ENCODE assay signal across 25 mouse cellular contexts in genomic region chr4:106896086-106896485, GRCm38 (mm10). TPM values are rescaled to one million over a fixed set of nuclear protein-coding genes. Genes with fewer than 3 reads are reported as not detected.
DNase-seq lines count a peak whose midpoint lies in the region; ATAC-seq and TF ChIP-seq lines count a peak whose summit lies in the region.
"Had no signal": no experiment of that assay in that cellular context is flagged by ENCODE, and none has a peak within 500 bp of the region (broad histone marks: within the 10 kb centered on the region; RNA-seq: fewer than 3 reads in every experiment).

No protein-coding gene starts in this region.

- intact Hi-C loops in left cerebral cortex, postnatal 36 days (cut with DNase I) = no loop called here

- peaks cover 13% of the 10 kb centered on the region for H3K9me3 ChIP-seq in forebrain, embryonic 10.5 days
- H3K9me3 ChIP-seq in forebrain, embryonic 12.5 days = no peaks in the 10 kb centered on the region
- no peaks in the 10 kb centered on the region; the same call in 1 of the 2 replicates for H3K9me3 ChIP-seq in midbrain, embryonic 11.5 days (ENCODE audit: control insufficient read depth, low read length)
- peaks cover 8% of the 10 kb centered on the region; the same call in 1 of the 2 replicates for H3K9me3 ChIP-seq in midbrain, embryonic 13.5 days
- H3K9me3 ChIP-seq: liver, embryonic 12.5 days had no signal

- no peak overlapping the region for H3K4me2 ChIP-seq in forebrain, embryonic 12.5 days
- H3K4me2 ChIP-seq in midbrain, embryonic 11.5 days = no peak overlapping the region
- H3K4me2 ChIP-seq in midbrain, embryonic 13.5 days (replicated peaks) = no peak overlapping the region
- H3K4me2 ChIP-seq: liver, embryonic 12.5 days had no signal

- peaks cover 17% of the 10 kb centered on the region; the same call in 1 of the 2 replicates for H3K27me3 ChIP-seq in forebrain, embryonic 10.5 days (ENCODE audit: poor library complexity, severe bottlenecking)
- peaks cover 15% of the 10 kb centered on the region; the same call in 1 of the 2 replicates for H3K27me3 ChIP-seq in forebrain, embryonic 12.5 days
- H3K27me3 ChIP-seq in midbrain, embryonic 11.5 days (ENCODE audit: control insufficient read depth, insufficient read depth, low read length) = no peaks in the 10 kb centered on the region
- H3K27me3 ChIP-seq in midbrain, embryonic 13.5 days = no peaks in the 10 kb centered on the region

- no peak for ATAC-seq in forebrain, embryonic 12.5 days (ENCODE audit: low FRiP score)
- ATAC-seq in midbrain, embryonic 11.5 days (ENCODE audit: low FRiP score) = no peak
- ATAC-seq in midbrain, embryonic 13.5 days = no peak
- ATAC-seq: activated CD4-positive, CD25-positive, alpha-beta regulatory T cell, adult 4 months; CD4-positive, CD25-positive, alpha-beta regulatory T cell, adult 4 months; forebrain, postnatal 0 days; hindbrain, postnatal 0 days; liver, embryonic 12.5 days had no signal

- H3K4me1 ChIP-seq in forebrain, embryonic 10.5 days = peaks cover 29% of the 10 kb centered on the region
- peaks cover 12% of the 10 kb centered on the region for H3K4me1 ChIP-seq in forebrain, embryonic 12.5 days
- H3K4me1 ChIP-seq in midbrain, embryonic 11.5 days (ENCODE audit: control insufficient read depth, insufficient read depth, low read length) = peaks cover 2% of the 10 kb centered on the region; the same call in 1 of the 2 replicates
- H3K4me1 ChIP-seq in midbrain, embryonic 13.5 days (replicated peaks) = peaks cover 12% of the 10 kb centered on the region; the same call in 1 of the 2 replicates
- no peaks in the 10 kb centered on the region for H3K4me1 ChIP-seq in lung, adult 2 months (ENCODE audit: control insufficient read depth, insufficient read depth, low read length)

- no peak for TF ChIP-seq POLR2A in lung, adult 2 months (IDR thresholded peaks at IDR 0.05; ENCODE audit: borderline replicate concordance, extremely low read depth, low read depth, low read length)

- no peak overlapping the region for H3K4me3 ChIP-seq in forebrain, embryonic 10.5 days
- no peak overlapping the region for H3K4me3 ChIP-seq in forebrain, embryonic 12.5 days (replicated peaks)
- H3K4me3 ChIP-seq in midbrain, embryonic 11.5 days (ENCODE audit: low read depth, low read length) = no peak overlapping the region
- H3K4me3 ChIP-seq in midbrain, embryonic 13.5 days (replicated peaks) = no peak overlapping the region
- no peak overlapping the region for H3K4me3 ChIP-seq in lung, adult 2 months (replicated peaks; ENCODE audit: extremely low read depth, low read depth, low read length)
- H3K4me3 ChIP-seq: liver, embryonic 12.5 days had no signal

- H3K27ac ChIP-seq in forebrain, embryonic 10.5 days = peak overlapping the region; percentile 48; the same call in 1 of the 2 replicates
- H3K27ac ChIP-seq in forebrain, embryonic 12.5 days = no peak overlapping the region
- no peak overlapping the region for H3K27ac ChIP-seq in midbrain, embryonic 11.5 days (ENCODE audit: low read depth, low read length)
- H3K27ac ChIP-seq in midbrain, embryonic 13.5 days = no peak overlapping the region
- H3K27ac ChIP-seq: hindbrain, postnatal 0 days; kidney, postnatal 0 days; liver, embryonic 12.5 days; stomach, postnatal 0 days had no signal

- no peak overlapping the region for H3K9ac ChIP-seq in forebrain, embryonic 12.5 days
- no peak overlapping the region for H3K9ac ChIP-seq in midbrain, embryonic 11.5 days (ENCODE audit: low read length)
- H3K9ac ChIP-seq in midbrain, embryonic 13.5 days (replicated peaks) = no peak overlapping the region
- H3K9ac ChIP-seq: forebrain, postnatal 0 days; liver, embryonic 12.5 days had no signal

- no peaks in the 10 kb centered on the region for H3K36me3 ChIP-seq in forebrain, embryonic 10.5 days (replicated peaks)
- H3K36me3 ChIP-seq in forebrain, embryonic 12.5 days (replicated peaks) = no peaks in the 10 kb centered on the region
- H3K36me3 ChIP-seq in midbrain, embryonic 11.5 days (ENCODE audit: control insufficient read depth, insufficient read depth, low read length) = no peaks in the 10 kb centered on the region; the same call in 1 of the 2 replicates
- H3K36me3 ChIP-seq in midbrain, embryonic 13.5 days = no peaks in the 10 kb centered on the region
- H3K36me3 ChIP-seq: G1E; liver, embryonic 12.5 days had no signal

- TF ChIP-seq CTCF in lung, adult 2 months (IDR thresholded peaks at IDR 0.05; ENCODE audit: insufficient read depth, low read length) = no peak

- 87% methylated on average over 8 of the region's 8 CpGs for WGBS in forebrain, embryonic 10.5 days
- 83% methylated on average over 8 of the region's 8 CpGs for WGBS in forebrain, embryonic 12.5 days
- WGBS in midbrain, embryonic 11.5 days = 88% methylated on average over 8 of the region's 8 CpGs
- 85% methylated on average over 8 of the region's 8 CpGs for WGBS in midbrain, embryonic 13.5 days
- 85% methylated on average over 8 of the region's 8 CpGs for WGBS in lung, adult 2 months

- no peak for DNase-seq in forebrain, embryonic 10.5 days (ENCODE audit: extremely low spot score, low spot score)
- peak; percentile 26 for DNase-seq in midbrain, embryonic 11.5 days (ENCODE audit: low spot score, missing footprints)
- peak; percentile 64 to 66 for DNase-seq in left cerebral cortex, postnatal 36 days (ENCODE audit: low spot score in 2 of 2)
- peak; percentile 66 to 77 for DNase-seq in right cerebral cortex, postnatal 36 days (ENCODE audit: low spot score in 2 of 2)
- DNase-seq in lung, adult 2 months = no peak
- no peak for DNase-seq in ovary, adult 18-20 months (ENCODE audit: low spot score)
- DNase-seq: adrenal gland, postnatal 14 days; cerebellum, adult 11 months; cerebellum, postnatal 10 days; forebrain, postnatal 0 days; gastrocnemius, postnatal 10 days; heart, adult 18-20 months; heart, postnatal 4 days; kidney, adult 11 months; midbrain, embryonic 14.5 days; retina, postnatal 1 day had no signal

RNA-seq across cellular contexts. Expression of gene Ssbp3, which starts 14.4 kb away (rescaled TPM):
- 128 and 134 TPM in 2 replicates for polyA plus RNA-seq in forebrain, embryonic 10.5 days (2016; fragmentation: Nextera tagmentation; extraction: Ambion mirVana)
- polyA plus RNA-seq in forebrain, embryonic 12.5 days (2016; fragmentation: Nextera tagmentation; extraction: Ambion mirVana) = 198 and 214 TPM in 2 replicates
- polyA plus RNA-seq in midbrain, embryonic 11.5 days (2014; fragmentation: Nextera tagmentation; extraction: Ambion mirVana) = 124 and 132 TPM in 2 replicates
- 192 and 229 TPM in 2 replicates for polyA plus RNA-seq in midbrain, embryonic 13.5 days (2015; fragmentation: Nextera tagmentation; extraction: Ambion mirVana)
- 100 to 1,000 TPM; 160 to 182 TPM for total RNA-seq in left cerebral cortex, postnatal 36 days (2021)
- polyA plus RNA-seq in lung, adult 2 months (2012; rRNA removed) = 41.0 and 43.2 TPM in 2 replicates

Comparison
In these comparisons a context has a peak if more than half of its experiments do, and no peak if none do; other contexts are left out.
1. DNase-seq: peak in midbrain, embryonic 11.5 days (single experiment), left cerebral cortex, postnatal 36 days (2 of 2) and right cerebral cortex, postnatal 36 days (2 of 2); none in forebrain, embryonic 10.5 days (single experiment), lung, adult 2 months (single experiment) and ovary, adult 18-20 months (single experiment).